9 mouse cellular contexts compared by ENCODE assay signal in genomic region chr17:50438960-50439359, GRCm38 (mm10).
"Had no signal": no experiment of that assay in that cellular context is flagged by ENCODE, and none has a peak within 500 bp of the region (broad histone marks: within the 10 kb centered on the region; RNA-seq: fewer than 3 reads in every experiment).

No protein-coding gene starts in this region.

- H3K27me3 ChIP-seq: limb, embryonic 13.5 days; midbrain, embryonic 15.5 days; neural tube, embryonic 13.5 days had no signal

- H3K4me3 ChIP-seq: limb, embryonic 13.5 days; midbrain, embryonic 10.5 days; midbrain, embryonic 15.5 days; neural tube, embryonic 13.5 days had no signal

- H3K36me3 ChIP-seq: limb, embryonic 13.5 days; midbrain, embryonic 10.5 days; midbrain, embryonic 15.5 days; neural tube, embryonic 13.5 days had no signal

- H3K9ac ChIP-seq: limb, embryonic 13.5 days; liver, embryonic 14.5 days; midbrain, embryonic 15.5 days; neural tube, embryonic 13.5 days had no signal

- H3K9me3 ChIP-seq: limb, embryonic 13.5 days; midbrain, embryonic 10.5 days; midbrain, embryonic 15.5 days; neural tube, embryonic 13.5 days had no signal

- H3K4me1 ChIP-seq: limb, embryonic 13.5 days; midbrain, embryonic 10.5 days; midbrain, embryonic 15.5 days had no signal

- DNase-seq: retina, postnatal 1 day; right cerebral cortex, postnatal 4 days; spleen, adult 18-20 months; thymus, postnatal 4 days had no signal

- H3K4me2 ChIP-seq: limb, embryonic 13.5 days; midbrain, embryonic 15.5 days; neural tube, embryonic 13.5 days had no signal

- ATAC-seq: midbrain, embryonic 15.5 days had no signal

- H3K27ac ChIP-seq: limb, embryonic 13.5 days; liver, embryonic 14.5 days; midbrain, embryonic 10.5 days; midbrain, embryonic 15.5 days; neural tube, embryonic 13.5 days had no signal
